Mouse (Mus musculus): ENCODE measurements at regions not wholly inside any gene's neighbourhood (a gene's known extent, or its start where the extent isn't known, plus 50 kb on each side); places are given as distances from the start of the nearest gene placed in this dataset.

- Histone ChIP-seq H3K27ac (replicated peaks; ENCODE audit: low read depth, low read length) (no peak overlapping the region), H3K36me3 (ENCODE audit: control insufficient read depth, insufficient read depth, low read length) (no peaks in the 10 kb centered on the region), H3K9me3 (ENCODE audit: control insufficient read depth, low read length) (no peaks in the 10 kb centered on the region), H3K27me3 (ENCODE audit: control insufficient read depth, insufficient read depth, low read length) (no peaks in the 10 kb centered on the region), H3K4me2 (replicated peaks; ENCODE audit: low read depth, low read length, severe bottlenecking) (no peak overlapping the region), H3K9ac (ENCODE audit: low read depth, low read length, severe bottlenecking) (no peak overlapping the region), H3K4me3 (replicated peaks; ENCODE audit: low read length) (no peak overlapping the region), H3K4me1 (ENCODE audit: control insufficient read depth, insufficient read depth, low read length) (no peaks in the 10 kb centered on the region)
- 75% methylated on average over 2 of the region's 2 CpGs for WGBS
- TF ChIP-seq POLR2A (IDR thresholded peaks at IDR 0.05; ENCODE audit: borderline replicate concordance, extremely low read depth, insufficient read depth, insufficient read length) = no peak
- ATAC-seq (ENCODE audit: low FRiP score, low read depth) (no peak), DNase-seq (ENCODE audit: low spot score) (peak; percentile 5)
These were observed 78.0 kb downstream of the Yipf7 start for GRCm38 (mm10) chr5:69464435-69464834.
